Comparison of ENCODE assay signal across 34 mouse cellular contexts in the genomic region with DNA sequence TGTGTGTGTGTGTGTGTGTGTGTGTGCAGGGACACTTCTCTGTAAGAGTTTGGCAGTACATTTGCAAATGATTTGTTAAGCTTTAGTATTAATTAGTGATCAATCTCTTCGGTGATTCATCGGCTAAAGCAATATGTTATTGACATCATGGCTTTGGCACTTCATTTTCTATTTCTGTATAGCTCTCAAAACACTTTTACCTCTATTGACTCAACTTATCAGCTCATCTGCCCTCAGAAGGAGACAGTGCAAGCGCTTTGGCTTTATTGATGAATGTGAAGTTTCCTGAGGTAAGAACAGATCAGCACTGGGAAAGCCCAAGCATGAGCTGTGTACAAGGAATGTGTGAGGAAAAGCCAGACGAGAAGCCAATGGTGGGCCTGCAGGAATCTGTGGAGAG. TPM values are rescaled to one million over a fixed set of nuclear protein-coding genes. Genes with fewer than 3 reads are reported as not detected.
"Had no signal": no experiment of that assay in that cellular context is flagged by ENCODE, and none has a peak within 500 bp of the region (broad histone marks: within the 10 kb centered on the region; RNA-seq: fewer than 3 reads in every experiment).

No protein-coding gene starts in this region.

- H3K9me3 ChIP-seq: limb, embryonic 10.5 days; limb, embryonic 13.5 days; limb, embryonic 15.5 days; liver, embryonic 12.5 days; liver, embryonic 13.5 days; liver, embryonic 15.5 days; lung, embryonic 15.5 days; midbrain, embryonic 10.5 days; midbrain, embryonic 12.5 days; midbrain, embryonic 13.5 days; midbrain, embryonic 15.5 days; neural tube, embryonic 12.5 days had no signal

- H3K4me1 ChIP-seq: limb, embryonic 10.5 days; limb, embryonic 15.5 days; liver, embryonic 12.5 days; liver, embryonic 15.5 days; midbrain, embryonic 10.5 days; midbrain, embryonic 12.5 days; midbrain, embryonic 13.5 days; midbrain, embryonic 15.5 days had no signal

- H3K4me2 ChIP-seq: limb, embryonic 12.5 days; limb, embryonic 13.5 days; limb, embryonic 15.5 days; liver, embryonic 12.5 days; liver, embryonic 13.5 days; liver, embryonic 15.5 days; lung, embryonic 14.5 days; lung, embryonic 15.5 days; midbrain, embryonic 11.5 days; midbrain, embryonic 12.5 days; midbrain, embryonic 13.5 days; midbrain, embryonic 15.5 days; neural tube, embryonic 12.5 days had no signal

- H3K27ac ChIP-seq: left cerebral cortex, adult 2 months; limb, embryonic 10.5 days; limb, embryonic 12.5 days; limb, embryonic 13.5 days; limb, embryonic 15.5 days; liver, embryonic 12.5 days; liver, embryonic 13.5 days; liver, embryonic 14.5 days; liver, embryonic 15.5 days; lung, embryonic 15.5 days; macrophage; midbrain, embryonic 10.5 days; midbrain, embryonic 12.5 days; midbrain, embryonic 13.5 days; midbrain, embryonic 15.5 days; neural tube, embryonic 12.5 days had no signal

- ATAC-seq: liver, embryonic 12.5 days; liver, postnatal 0 days; lung, postnatal 0 days; midbrain, embryonic 13.5 days; midbrain, embryonic 15.5 days; midbrain, embryonic 16.5 days had no signal

- H3K9ac ChIP-seq: limb, embryonic 12.5 days; limb, embryonic 13.5 days; limb, embryonic 15.5 days; liver, embryonic 12.5 days; liver, embryonic 13.5 days; liver, embryonic 14.5 days; liver, embryonic 15.5 days; liver, postnatal 0 days; lung, embryonic 14.5 days; lung, embryonic 15.5 days; midbrain, embryonic 12.5 days; midbrain, embryonic 13.5 days; midbrain, embryonic 15.5 days; neural tube, embryonic 12.5 days had no signal

- H3K27me3 ChIP-seq: limb, embryonic 12.5 days; limb, embryonic 13.5 days; limb, embryonic 15.5 days; liver, embryonic 12.5 days; liver, embryonic 13.5 days; liver, embryonic 15.5 days; lung, embryonic 15.5 days; megakaryocyte, embryonic 14.5 days; midbrain, embryonic 12.5 days; midbrain, embryonic 13.5 days; midbrain, embryonic 15.5 days; neural tube, embryonic 12.5 days had no signal

- H3K36me3 ChIP-seq: limb, embryonic 10.5 days; limb, embryonic 12.5 days; limb, embryonic 13.5 days; limb, embryonic 15.5 days; liver, embryonic 12.5 days; liver, embryonic 13.5 days; liver, embryonic 15.5 days; lung, embryonic 15.5 days; midbrain, embryonic 10.5 days; midbrain, embryonic 12.5 days; midbrain, embryonic 13.5 days; midbrain, embryonic 15.5 days; neural tube, embryonic 12.5 days had no signal

- DNase-seq: left cerebral cortex, postnatal 4 days; liver; liver, embryonic 13.5 days; liver, postnatal 0 days; lung, adult 18-20 months; lung, adult 2 months; lung, embryonic 14.5 days; lung, postnatal 10 days; lung, postnatal 14 days; lung, postnatal 36 days; lung, postnatal 4 days; midbrain, embryonic 14.5 days had no signal

- H3K4me3 ChIP-seq: left cerebral cortex, adult 2 months; limb, embryonic 10.5 days; limb, embryonic 12.5 days; limb, embryonic 13.5 days; limb, embryonic 15.5 days; liver, embryonic 12.5 days; liver, embryonic 13.5 days; liver, embryonic 15.5 days; lung, embryonic 15.5 days; megakaryocyte, embryonic 14.5 days; midbrain, embryonic 10.5 days; midbrain, embryonic 12.5 days; midbrain, embryonic 13.5 days; midbrain, embryonic 15.5 days; myocyte; neural tube, embryonic 12.5 days had no signal

RNA-seq across cellular contexts. Expression of gene Ccn1, which starts 28.6 kb away (rescaled TPM):
- total RNA-seq: megakaryocyte progenitor cell, adult 5-6 weeks; monocyte, adult 5-6 weeks had no signal
